Mouse (Mus musculus) adrenal gland, postnatal 4 days (tissue): ENCODE data around the gene Mri1. TPM values are rescaled to one million over a fixed set of nuclear protein-coding genes. Genes with fewer than 3 reads are reported as not detected.

ENCODE experiments used
- DNase-seq, 2 experiments: peaks; one replicate each; pipeline ENCODE4 v3.0.0; 2021 to 2022; ENCODE audit warnings: low spot score in 2 of 2, mixed read lengths in 2 of 2
- total RNA-seq, 2 experiments: library from RNA; stranded (reverse); gene quantifications; 2 replicates each; pipeline ENCODE4 v1.2.3; 2021

Gene Mri1
- total RNA-seq, 2 experiments from 2014 or later = 41.0 to 45.0 TPM

- DNase-seq = no peak
Observed at GRCm38 (mm10) chr8:84237542-84238229, 19.4 kb downstream of the Mri1 start.

GRCm38 (mm10) chr8:84236998-84237473, 20.1 kb downstream of the Mri1 start, which contains the start of gene Zswim4:
Zswim4 (minus strand) TSS chr8:84237055.
- peak; percentile 92 to 95 for DNase-seq

- DNase-seq = no peak
Observed at GRCm38 (mm10) chr8:84236410-84236997, 20.6 kb downstream of the Mri1 start.

- DNase-seq = peak in 1 of 2 experiments; percentile 30
Observed at GRCm38 (mm10) chr8:84235746-84236409, 21.2 kb downstream of the Mri1 start.

- DNase-seq = no peak
Observed at GRCm38 (mm10) chr8:84233055-84233454, 24.1 kb downstream of the Mri1 start.

- no peak for DNase-seq
Observed at GRCm38 (mm10) chr8:84230735-84231134, 26.4 kb downstream of the Mri1 start.

GRCm38 (mm10) chr8:84223322-84224029, 33.6 kb downstream of the Mri1 start:
- DNase-seq = no peak

- DNase-seq = no peak
Observed at GRCm38 (mm10) chr8:84222566-84223165, 34.5 kb downstream of the Mri1 start.

- no peak for DNase-seq
Observed at GRCm38 (mm10) chr8:84220105-84220504, 37.0 kb downstream of the Mri1 start.

GRCm38 (mm10) chr8:84218143-84218542, 39.0 kb downstream of the Mri1 start:
- no peak for DNase-seq

- no peak for DNase-seq
Observed at GRCm38 (mm10) chr8:84217206-84217605, 39.9 kb downstream of the Mri1 start.

- no peak for DNase-seq
Observed at GRCm38 (mm10) chr8:84213277-84213676, 43.8 kb downstream of the Mri1 start.

- DNase-seq = no peak
Observed at GRCm38 (mm10) chr8:84211881-84212563, 45.1 kb downstream of the Mri1 start.

GRCm38 (mm10) chr8:84211202-84211601, 45.9 kb downstream of the Mri1 start:
- no peak for DNase-seq

- peak; percentile 64 to 67 for DNase-seq
Observed at GRCm38 (mm10) chr8:84210167-84210791, 46.8 kb downstream of the Mri1 start.

GRCm38 (mm10) chr8:84208381-84209380, 48.4 kb downstream of the Mri1 start:
- DNase-seq = no peak

GRCm38 (mm10) chr8:84207811-84208210, 49.3 kb downstream of the Mri1 start:
- DNase-seq = no peak

- no peak for DNase-seq
Observed at GRCm38 (mm10) chr8:84206666-84207065, 50.5 kb downstream of the Mri1 start.

GRCm38 (mm10) chr8:84205073-84205472, 52.1 kb downstream of the Mri1 start:
- DNase-seq = no peak
